ENCODE assay signal across 8 mouse cellular contexts in genomic region chr8:119678138-119678843, GRCm38 (mm10). TPM values are rescaled to one million over a fixed set of nuclear protein-coding genes. Genes with fewer than 3 reads are reported as not detected.
A peak's percentile ranks its signal among the peaks of the same experiment; 100 is the strongest.
DNase-seq lines count a peak whose midpoint lies in the region; ATAC-seq and TF ChIP-seq lines count a peak whose summit lies in the region.

No protein-coding gene starts in this region.

- no peak for TF ChIP-seq POLR2A in MEL (IDR thresholded peaks at IDR 0.05; ENCODE audit: control insufficient read depth in 1 of 2, insufficient read depth in 1 of 2, low read depth in 1 of 2, low read length in 2 of 2, poor library complexity in 1 of 2)
- TF ChIP-seq POLR2A in limb, embryonic 14.5 days (IDR thresholded peaks at IDR 0.05; ENCODE audit: borderline replicate concordance, extremely low read depth, insufficient read depth, insufficient read length), result no peak

- ATAC-seq in hindbrain, embryonic 11.5 days (ENCODE audit: low FRiP score), result peak; percentile 48; the same call in 1 of the 2 replicates
- 0 out of 2 replicates have a peak, but pooled peaks have one; percentile 20 for ATAC-seq in limb, embryonic 14.5 days (ENCODE audit: low FRiP score, low read depth)

- H3K27ac ChIP-seq in MEL (ENCODE audit: control insufficient read depth, low read depth, low read length), result no peak overlapping the region
- H3K27ac ChIP-seq in hindbrain, embryonic 11.5 days (ENCODE audit: low read depth, low read length), result no peak overlapping the region
- H3K27ac ChIP-seq in limb, embryonic 14.5 days (replicated peaks; ENCODE audit: low read depth, low read length), result no peak overlapping the region

- peaks cover 0 to 4% of the 10 kb centered on the region in 2 experiments; a peak in 1 of 4 replicates for H3K4me1 ChIP-seq in MEL (ENCODE audit: control insufficient read depth in 1 of 2, insufficient read depth in 2 of 2, low read length in 2 of 2)
- no peaks in the 10 kb centered on the region for H3K4me1 ChIP-seq in hindbrain, embryonic 11.5 days (replicated peaks; ENCODE audit: control insufficient read depth, insufficient read depth, low read length)
- H3K4me1 ChIP-seq in limb, embryonic 14.5 days (ENCODE audit: control insufficient read depth, insufficient read depth, low read length), result peaks cover 3% of the 10 kb centered on the region; the same call in 1 of the 2 replicates

- 0 out of 2 replicates have a peak overlapping the region, but pooled peaks have one; percentile 9 for H3K9ac ChIP-seq in MEL (ENCODE audit: control insufficient read depth, low read depth, low read length, poor library complexity, severe bottlenecking)
- no peak overlapping the region for H3K9ac ChIP-seq in hindbrain, embryonic 11.5 days (ENCODE audit: low read depth, low read length)
- no peak overlapping the region for H3K9ac ChIP-seq in limb, embryonic 14.5 days (ENCODE audit: low read depth, low read length, severe bottlenecking)

- H3K79me2 ChIP-seq in MEL (ENCODE audit: control insufficient read depth, insufficient read depth, low read length, poor library complexity), result no peaks in the 10 kb centered on the region

- WGBS in hindbrain, embryonic 11.5 days, result 11% methylated on average over 18 of the region's 18 CpGs
- WGBS in limb, embryonic 14.5 days, result 7% methylated on average over 18 of the region's 18 CpGs

- H3K4me3 ChIP-seq in MEL (ENCODE audit: control insufficient read depth in 1 of 2, insufficient read depth in 1 of 2, low read depth in 2 of 2, low read length in 2 of 2), result peak overlapping the region; percentile 43 to 51; a peak in 3 of 4 replicates
- H3K4me3 ChIP-seq in hindbrain, embryonic 11.5 days (ENCODE audit: low read depth, low read length), result no peak overlapping the region
- H3K4me3 ChIP-seq in limb, embryonic 14.5 days (replicated peaks; ENCODE audit: low read length), result 0 out of 2 replicates have a peak overlapping the region, but pooled peaks have one; percentile 1

- H3K27me3 ChIP-seq in MEL (ENCODE audit: control insufficient read depth in 1 of 2, insufficient read depth in 2 of 2, low read length in 2 of 2), result no peaks in the 10 kb centered on the region
- no peaks in the 10 kb centered on the region for H3K27me3 ChIP-seq in hindbrain, embryonic 11.5 days (ENCODE audit: control insufficient read depth, insufficient read depth, low read length)
- no peaks in the 10 kb centered on the region for H3K27me3 ChIP-seq in limb, embryonic 14.5 days (ENCODE audit: control insufficient read depth, insufficient read depth, low read length)

- TF ChIP-seq RAD21 in MEL (IDR thresholded peaks at IDR 0.05; ENCODE audit: low read depth, low read length), result no peak; the same call in 1 of the 2 replicates

- peak; percentile 37 for DNase-seq in CD4-positive helper T cell, adult 2 months (ENCODE audit: low read depth, low spot score)
- peak; percentile 83 for DNase-seq in MEL (ENCODE audit: low read depth, low spot score)
- peak; percentile 71 for DNase-seq in embryo, embryonic 9.5 days (ENCODE audit: extremely low spot score)
- peak; percentile 79 for DNase-seq in hindbrain, embryonic 11.5 days (ENCODE audit: low spot score)
- peak; percentile 70 for DNase-seq in limb, embryonic 14.5 days (ENCODE audit: low spot score)
- DNase-seq in naive thymus-derived CD4-positive, alpha-beta T cell, adult 2 months (ENCODE audit: low read depth), result peak; percentile 61
- no peak for DNase-seq in urinary bladder, postnatal 25 days (ENCODE audit: low spot score)
- no peak for DNase-seq in left cerebral cortex, adult 18-20 months (ENCODE audit: low spot score in 2 of 2)

- peak overlapping the region; percentile 36 for H3K4me2 ChIP-seq in hindbrain, embryonic 11.5 days (replicated peaks; ENCODE audit: low read depth, low read length)
- peak overlapping the region; percentile 25; the same call in 1 of the 2 replicates for H3K4me2 ChIP-seq in limb, embryonic 14.5 days (replicated peaks; ENCODE audit: low read depth, low read length, severe bottlenecking)

- H3K36me3 ChIP-seq in MEL (ENCODE audit: control insufficient read depth in 1 of 2, insufficient read depth in 2 of 2, low read length in 2 of 2), result no peaks in the 10 kb centered on the region
- no peaks in the 10 kb centered on the region for H3K36me3 ChIP-seq in hindbrain, embryonic 11.5 days (ENCODE audit: control insufficient read depth, insufficient read depth, low read length)
- no peaks in the 10 kb centered on the region for H3K36me3 ChIP-seq in limb, embryonic 14.5 days (ENCODE audit: control insufficient read depth, insufficient read depth, low read length)

- H3K9me3 ChIP-seq in MEL (replicated peaks; ENCODE audit: insufficient read depth, low read length), result no peaks in the 10 kb centered on the region
- no peaks in the 10 kb centered on the region for H3K9me3 ChIP-seq in hindbrain, embryonic 11.5 days (ENCODE audit: control insufficient read depth, low read length)
- H3K9me3 ChIP-seq in limb, embryonic 14.5 days (ENCODE audit: control insufficient read depth, low read length), result no peaks in the 10 kb centered on the region

- no peak for TF ChIP-seq EP300 in MEL (IDR thresholded peaks at IDR 0.05; ENCODE audit: low read depth in 1 of 2, low read length in 2 of 2)

- TF ChIP-seq CTCF in MEL (IDR thresholded peaks at IDR 0.05 in 2 of 3, conservative IDR thresholded peaks at IDR 0.05 in 1 of 3; ENCODE audit: control insufficient read depth in 1 of 3, insufficient read depth in 1 of 3, low read depth in 2 of 3, low read length in 3 of 3, poor library complexity in 1 of 3, severe bottlenecking in 1 of 3), result peak; percentile 74 to 78 (median 75)

TF ChIP-seq in MEL, 35 proteins besides CTCF, POLR2A, EP300 and RAD21:
- peak; percentile 50 for TF ChIP-seq SMC3 (IDR thresholded peaks at IDR 0.05; ENCODE audit: low read depth, low read length)
- TF ChIP-seq RCOR1 (IDR thresholded peaks at IDR 0.05; ENCODE audit: low read depth, low read length), result no peak
- TF ChIP-seq HCFC1 (IDR thresholded peaks at IDR 0.05; ENCODE audit: low read depth, low read length), result peak; percentile 25; the same call in 1 of the 2 replicates
- peak; percentile 74 for TF ChIP-seq MAZ (IDR thresholded peaks at IDR 0.05; ENCODE audit: low read depth, low read length)

RNA-seq across cellular contexts. Expression of gene Wfdc1, which starts 12.1 kb away (rescaled TPM):
- total RNA-seq in MEL (2012; rRNA removed), result not detected in 2 replicates
- polyA plus RNA-seq in MEL (2012; ENCODE audit: insufficient read depth in 1 of 2, insufficient read length in 2 of 2, low read depth in 1 of 2, low replicate concordance in 2 of 2, missing spikeins in 1 of 2), result not detected
- polyA plus RNA-seq in hindbrain, embryonic 11.5 days (2014; fragmentation: Nextera tagmentation; extraction: Ambion mirVana), result 3.6 and 4.6 TPM in 2 replicates
- polyA plus RNA-seq in limb, embryonic 14.5 days (2012; rRNA removed), result 0.91 and 0.93 TPM in 2 replicates
- 0.33 and 0.80 TPM in 2 replicates for polyA plus RNA-seq in limb, embryonic 14.5 days (2014; fragmentation: Nextera tagmentation; extraction: Ambion mirVana)
- total RNA-seq in left cerebral cortex, adult 18-20 months (2021), result 1 to 10 TPM; 8.3 to 10.0 TPM

RNA-seq across cellular contexts. Expression of gene Atp2c2, which starts 21.5 kb away (rescaled TPM):
- 0.27 and 0.33 TPM in 2 replicates for total RNA-seq in MEL (2012; rRNA removed)
- under 1 TPM in 1 of 2 experiments, not detected in 1; 0.58 TPM for polyA plus RNA-seq in MEL (2012; ENCODE audit: insufficient read depth in 1 of 2, insufficient read length in 2 of 2, low read depth in 1 of 2, low replicate concordance in 2 of 2, missing spikeins in 1 of 2)
- 0.40 and 0.96 TPM in 2 replicates for polyA plus RNA-seq in hindbrain, embryonic 11.5 days (2014; fragmentation: Nextera tagmentation; extraction: Ambion mirVana)
- 2.1 and 3.1 TPM in 2 replicates for polyA plus RNA-seq in limb, embryonic 14.5 days (2012; rRNA removed)
- 2.3 and 2.6 TPM in 2 replicates for polyA plus RNA-seq in limb, embryonic 14.5 days (2014; fragmentation: Nextera tagmentation; extraction: Ambion mirVana)
- 1 to 10 TPM; 1.9 to 2.1 TPM for total RNA-seq in left cerebral cortex, adult 18-20 months (2021)

RNA-seq across cellular contexts. Expression of gene Kcng4, which starts 42.8 kb away (rescaled TPM):
- total RNA-seq in MEL (2012; rRNA removed), result not detected in 2 replicates
- not detected for polyA plus RNA-seq in MEL (2012; ENCODE audit: insufficient read depth in 1 of 2, insufficient read length in 2 of 2, low read depth in 1 of 2, low replicate concordance in 2 of 2, missing spikeins in 1 of 2)
- 0.10 TPM in 1 of 2 replicates, not detected in the other for polyA plus RNA-seq in hindbrain, embryonic 11.5 days (2014; fragmentation: Nextera tagmentation; extraction: Ambion mirVana)
- polyA plus RNA-seq in limb, embryonic 14.5 days (2012; rRNA removed), result 0.11 and 0.13 TPM in 2 replicates
- polyA plus RNA-seq in limb, embryonic 14.5 days (2014; fragmentation: Nextera tagmentation; extraction: Ambion mirVana), result 0.12 and 0.14 TPM in 2 replicates
- 1 to 10 TPM; 2.1 to 2.9 TPM for total RNA-seq in left cerebral cortex, adult 18-20 months (2021)

Comparison
In these comparisons a context has a peak if more than half of its experiments do, and no peak if none do; other contexts are left out.
1. DNase-seq: peak in CD4-positive helper T cell, adult 2 months (single experiment), MEL (single experiment), embryo, embryonic 9.5 days (single experiment), hindbrain, embryonic 11.5 days (single experiment), limb, embryonic 14.5 days (single experiment) and naive thymus-derived CD4-positive, alpha-beta T cell, adult 2 months (single experiment); none in urinary bladder, postnatal 25 days (single experiment) and left cerebral cortex, adult 18-20 months (0 of 2).